Mouse (Mus musculus): ENCODE results near the gene Smim11. TPM values are rescaled to one million over a fixed set of nuclear protein-coding genes. Genes with fewer than 3 reads are reported as not detected.

The Smim11 gene
- total and polyA plus RNA-seq, 2 experiments from 2014 or later: 10.4 to 56.0 TPM

DNA sequence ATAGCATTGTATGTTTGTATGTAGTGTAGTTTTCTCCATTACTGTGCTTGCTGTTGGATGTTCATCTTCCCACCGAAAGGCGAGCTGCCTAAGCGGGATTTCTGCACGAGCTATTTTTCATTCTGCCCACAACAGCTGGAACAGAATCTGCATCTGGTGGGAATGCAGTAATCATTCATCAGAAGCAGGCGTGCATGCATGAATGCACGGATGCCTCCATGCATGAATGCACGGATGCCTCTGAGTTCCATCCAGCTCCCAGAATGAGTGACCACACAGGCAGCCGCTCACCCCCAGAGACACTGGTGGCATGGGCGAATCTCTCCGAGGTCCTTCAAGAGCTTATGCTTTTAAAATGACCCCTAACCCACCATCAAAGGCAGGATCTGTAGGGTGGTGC, 56.5 kb downstream of the Smim11 start:
- no peak for TF ChIP-seq CTCF (IDR thresholded peaks at IDR 0.05; ENCODE audit: low read depth)
- Histone ChIP-seq H3K36me3 (ENCODE audit: insufficient read depth, low read length) (no peaks in the 10 kb centered on the region), H3K27ac (no peak overlapping the region), H3K4me3 (ENCODE audit: low read length) (no peak overlapping the region), H3K9me3 (ENCODE audit: low read length) (no peaks in the 10 kb centered on the region), H3K4me2 (ENCODE audit: low read depth, low read length) (no peak overlapping the region), H3K9ac (replicated peaks; ENCODE audit: low read length) (no peak overlapping the region), H3K4me1 (ENCODE audit: insufficient read depth, low read length) (no peaks in the 10 kb centered on the region), H3K27me3 (ENCODE audit: insufficient read depth, low read length) (no peaks in the 10 kb centered on the region)
- 21% methylated on average over 10 of the region's 10 CpGs for WGBS
- no peak for ATAC-seq
- peak; percentile 41 for DNase-seq (ENCODE audit: low spot score)

DNA sequence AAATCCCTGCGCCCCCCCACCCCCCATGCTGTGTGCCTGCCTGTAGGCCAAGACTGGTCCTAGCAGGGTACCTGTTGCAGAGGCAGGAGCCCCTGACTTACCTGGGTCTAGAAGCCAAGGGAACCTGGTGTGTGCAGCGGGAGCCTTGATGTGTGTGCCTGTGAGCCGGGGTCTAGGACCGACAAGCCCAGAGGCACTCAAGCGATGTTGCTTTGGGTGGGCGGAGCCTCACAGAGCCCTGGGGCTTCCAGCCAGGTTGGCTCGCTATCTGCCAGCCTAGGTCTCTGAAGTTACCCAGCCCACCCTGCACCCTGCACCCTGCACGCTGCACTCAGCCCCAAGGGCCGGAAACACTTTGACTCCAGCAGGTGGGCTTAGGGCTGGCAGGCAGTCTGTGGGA, 57.6 kb downstream of the Smim11 start:
- no peak for TF ChIP-seq CTCF (IDR thresholded peaks at IDR 0.05; ENCODE audit: low read depth)
- no peaks in the 10 kb centered on the region for H3K4me1 ChIP-seq (ENCODE audit: insufficient read depth, low read length)
- DNase-seq (ENCODE audit: low spot score) (no peak), ATAC-seq (peak; percentile 33; the same call in 1 of the 2 replicates)
- no peaks in the 10 kb centered on the region for H3K9me3 ChIP-seq (ENCODE audit: low read length)
- H3K36me3 ChIP-seq (ENCODE audit: insufficient read depth, low read length): no peaks in the 10 kb centered on the region
- 27% methylated on average over 9 of the region's 9 CpGs for WGBS
- H3K9ac ChIP-seq (replicated peaks; ENCODE audit: low read length): no peak overlapping the region
- H3K4me2 ChIP-seq (ENCODE audit: low read depth, low read length): no peak overlapping the region
- no peak overlapping the region for H3K4me3 ChIP-seq (ENCODE audit: low read length)
- no peaks in the 10 kb centered on the region for H3K27me3 ChIP-seq (ENCODE audit: insufficient read depth, low read length)
- no peak overlapping the region for H3K27ac ChIP-seq

DNA sequence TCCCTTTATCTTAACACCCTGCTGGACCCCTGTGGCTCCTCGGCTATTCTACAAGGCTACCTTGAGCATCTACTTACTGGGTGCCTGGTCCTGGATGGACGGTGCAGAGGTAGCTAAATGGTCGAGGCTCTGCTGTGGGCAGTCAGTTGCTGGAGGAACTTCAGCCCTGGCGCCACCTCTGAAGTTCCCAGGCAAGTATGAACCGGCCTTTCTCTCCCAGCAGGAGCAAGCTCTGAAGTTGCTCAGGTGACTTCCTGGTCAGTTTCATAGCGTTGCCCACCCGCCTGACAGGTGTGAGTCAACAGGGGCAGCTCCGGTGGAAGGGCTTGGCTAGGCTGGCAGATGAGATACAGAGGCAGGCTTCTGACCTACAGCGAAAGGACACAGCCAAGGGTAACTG, 58.1 kb downstream of the Smim11 start, which contains the start of gene Kcne1:
Gene Kcne1, minus strand, starts transcription at position 240 of the 400 bp plus-strand sequence.
- ATAC-seq (no peak), DNase-seq (ENCODE audit: low spot score) (no peak)
- no peaks in the 10 kb centered on the region for H3K9me3 ChIP-seq (ENCODE audit: low read length)
- no peak within 1 kb of the TSS for H3K4me3 ChIP-seq (ENCODE audit: low read length)
- no peak within 1 kb of the TSS for H3K27ac ChIP-seq
- no peaks in the 10 kb centered on the region for H3K36me3 ChIP-seq (ENCODE audit: insufficient read depth, low read length)
- H3K27me3 ChIP-seq (ENCODE audit: insufficient read depth, low read length): no peaks in the 10 kb centered on the region
- H3K9ac ChIP-seq (replicated peaks; ENCODE audit: low read length): no peak within 1 kb of the TSS
- WGBS: 69% methylated on average over 9 of the region's 9 CpGs
- no peak for TF ChIP-seq CTCF (IDR thresholded peaks at IDR 0.05; ENCODE audit: low read depth)
- H3K4me1 ChIP-seq (ENCODE audit: insufficient read depth, low read length): no peaks in the 10 kb centered on the region
- H3K4me2 ChIP-seq (ENCODE audit: low read depth, low read length): no peak within 1 kb of the TSS

DNA sequence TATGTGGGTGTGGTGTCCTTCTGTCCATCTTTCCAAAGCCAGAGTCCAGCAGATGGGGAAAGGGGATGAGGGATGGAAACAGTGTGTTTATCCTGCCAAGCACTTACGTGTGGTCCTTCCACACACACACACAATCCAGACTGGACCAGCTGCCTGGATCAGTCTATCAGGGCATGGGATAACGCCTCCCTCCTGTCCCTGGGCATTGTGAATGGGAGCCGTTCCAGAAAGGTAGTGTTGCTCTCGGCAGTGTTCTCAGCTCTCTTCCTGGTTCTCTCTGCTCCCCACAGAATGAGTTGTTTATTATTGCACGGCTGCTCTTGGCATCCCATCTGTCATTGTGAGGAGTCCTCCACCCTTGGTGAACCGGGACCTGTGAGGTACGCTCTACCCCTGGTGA, 59.6 kb downstream of the Smim11 start:
- H3K27ac ChIP-seq: no peak overlapping the region
- H3K4me1 ChIP-seq (ENCODE audit: insufficient read depth, low read length): no peaks in the 10 kb centered on the region
- H3K4me3 ChIP-seq (ENCODE audit: low read length): no peak overlapping the region
- peak; percentile 21 for DNase-seq (ENCODE audit: low spot score)
- no peaks in the 10 kb centered on the region for H3K9me3 ChIP-seq (ENCODE audit: low read length)
- WGBS: 51% methylated on average over 7 of the region's 7 CpGs
- H3K36me3 ChIP-seq (ENCODE audit: insufficient read depth, low read length): no peaks in the 10 kb centered on the region
- no peak for TF ChIP-seq CTCF (IDR thresholded peaks at IDR 0.05; ENCODE audit: low read depth)
- H3K4me2 ChIP-seq (ENCODE audit: low read depth, low read length): no peak overlapping the region
- no peaks in the 10 kb centered on the region for H3K27me3 ChIP-seq (ENCODE audit: insufficient read depth, low read length)
- no peak overlapping the region for H3K9ac ChIP-seq (replicated peaks; ENCODE audit: low read length)
- 0 out of 2 replicates have a peak, but pooled peaks have one; percentile 38 for ATAC-seq

Other genes with a start within 250 kb of the Smim11 start
- gene Mrps6, start 243.0 kb upstream of the Smim11 start, total RNA-seq (2014; rRNA removed): 24.9 and 33.2 TPM in 2 replicates
- gene Mrps6, start 243.0 kb upstream of the Smim11 start, polyA plus RNA-seq (2015; fragmentation: Nextera tagmentation; extraction: Ambion mirVana): 181 and 183 TPM in 2 replicates
- gene Gm49711, start 243.0 kb upstream of the Smim11 start, total RNA-seq (2014; rRNA removed): not detected in 2 replicates
- 0.58 and 0.82 TPM in 2 replicates for gene Gm49711, start 243.0 kb upstream of the Smim11 start, polyA plus RNA-seq (2015; fragmentation: Nextera tagmentation; extraction: Ambion mirVana)
- 23.9 and 30.9 TPM in 2 replicates for gene Slc5a3, start 243.0 kb upstream of the Smim11 start, total RNA-seq (2014; rRNA removed)
- gene Slc5a3, start 243.0 kb upstream of the Smim11 start, polyA plus RNA-seq (2015; fragmentation: Nextera tagmentation; extraction: Ambion mirVana): 9.6 and 10.0 TPM in 2 replicates
- gene Kcne2, start 8.9 kb upstream of the Smim11 start, total RNA-seq (2014; rRNA removed): 4.7 and 8.2 TPM in 2 replicates
- gene Kcne2, start 8.9 kb upstream of the Smim11 start, polyA plus RNA-seq (2015; fragmentation: Nextera tagmentation; extraction: Ambion mirVana): 19.1 and 19.3 TPM in 2 replicates
- not detected in 2 replicates for gene Fam243, start 20.2 kb downstream of the Smim11 start, total RNA-seq (2014; rRNA removed)
- not detected in 2 replicates for gene Fam243, start 20.2 kb downstream of the Smim11 start, polyA plus RNA-seq (2015; fragmentation: Nextera tagmentation; extraction: Ambion mirVana)
- gene Kcne1, start 58.2 kb downstream of the Smim11 start, total RNA-seq (2014; rRNA removed): 0.05 TPM in 1 of 2 replicates, not detected in the other
- 0.16 and 0.42 TPM in 2 replicates for gene Kcne1, start 58.2 kb downstream of the Smim11 start, polyA plus RNA-seq (2015; fragmentation: Nextera tagmentation; extraction: Ambion mirVana)
- 78.9 and 87.1 TPM in 2 replicates for gene Rcan1, start 169.6 kb downstream of the Smim11 start, total RNA-seq (2014; rRNA removed)
- gene Rcan1, start 169.6 kb downstream of the Smim11 start, polyA plus RNA-seq (2015; fragmentation: Nextera tagmentation; extraction: Ambion mirVana): 63.0 and 67.4 TPM in 2 replicates
- 4.5 and 6.2 TPM in 2 replicates for gene Clic6, start 184.4 kb downstream of the Smim11 start, total RNA-seq (2014; rRNA removed)
- 7.7 and 8.9 TPM in 2 replicates for gene Clic6, start 184.4 kb downstream of the Smim11 start, polyA plus RNA-seq (2015; fragmentation: Nextera tagmentation; extraction: Ambion mirVana)

Measured in hindbrain, postnatal 0 days (tissue).